14 mouse cellular contexts compared by ENCODE assay signal in genomic region chr1:33214815-33215214, GRCm38 (mm10).
DNase-seq lines count a peak whose midpoint lies in the region; ATAC-seq lines count a peak whose summit lies in the region.
"Had no signal": no experiment of that assay in that cellular context is flagged by ENCODE, and none has a peak within 500 bp of the region (broad histone marks: within the 10 kb centered on the region; RNA-seq: fewer than 3 reads in every experiment).

No protein-coding gene starts in this region.

- WGBS in hindbrain, embryonic 13.5 days, result 38% methylated on average over 5 of the region's 5 CpGs
- 72% methylated on average over 5 of the region's 5 CpGs for WGBS in hindbrain, embryonic 10.5 days
- 24% methylated on average over 5 of the region's 5 CpGs for WGBS in forebrain, embryonic 15.5 days

- ATAC-seq in hindbrain, embryonic 13.5 days (ENCODE audit: low FRiP score), result peak; percentile 84
- peak; percentile 93 for ATAC-seq in forebrain, embryonic 15.5 days (replicated peaks)
- ATAC-seq: Patski had no signal

- H3K36me3 ChIP-seq in hindbrain, embryonic 13.5 days, result no peaks in the 10 kb centered on the region
- no peaks in the 10 kb centered on the region for H3K36me3 ChIP-seq in hindbrain, embryonic 10.5 days
- H3K36me3 ChIP-seq in forebrain, embryonic 15.5 days, result no peaks in the 10 kb centered on the region
- H3K36me3 ChIP-seq: embryonic facial prominence, embryonic 10.5 days had no signal

- H3K27ac ChIP-seq in hindbrain, embryonic 13.5 days, result peak overlapping the region; percentile 35; the same call in 1 of the 2 replicates
- no peak overlapping the region for H3K27ac ChIP-seq in hindbrain, embryonic 10.5 days
- H3K27ac ChIP-seq in forebrain, embryonic 15.5 days (replicated peaks), result peak overlapping the region; percentile 47
- H3K27ac ChIP-seq: embryonic facial prominence, embryonic 10.5 days; stomach, postnatal 0 days had no signal

- H3K9ac ChIP-seq in hindbrain, embryonic 13.5 days, result no peak overlapping the region
- no peak overlapping the region for H3K9ac ChIP-seq in forebrain, embryonic 15.5 days (replicated peaks)

- H3K4me2 ChIP-seq in hindbrain, embryonic 13.5 days, result no peak overlapping the region
- H3K4me2 ChIP-seq in forebrain, embryonic 15.5 days (replicated peaks), result no peak overlapping the region

- H3K4me3 ChIP-seq in hindbrain, embryonic 13.5 days, result no peak overlapping the region
- no peak overlapping the region for H3K4me3 ChIP-seq in hindbrain, embryonic 10.5 days
- H3K4me3 ChIP-seq in forebrain, embryonic 15.5 days, result no peak overlapping the region
- H3K4me3 ChIP-seq: embryonic facial prominence, embryonic 10.5 days had no signal

- H3K27me3 ChIP-seq in hindbrain, embryonic 13.5 days, result no peaks in the 10 kb centered on the region
- no peaks in the 10 kb centered on the region for H3K27me3 ChIP-seq in hindbrain, embryonic 10.5 days (ENCODE audit: insufficient read depth, poor library complexity, severe bottlenecking)
- H3K27me3 ChIP-seq in forebrain, embryonic 15.5 days, result no peaks in the 10 kb centered on the region
- H3K27me3 ChIP-seq: CH12.LX had no signal

- peaks cover 11% of the 10 kb centered on the region; the same call in 1 of the 2 replicates for H3K4me1 ChIP-seq in hindbrain, embryonic 13.5 days (replicated peaks)
- no peaks in the 10 kb centered on the region for H3K4me1 ChIP-seq in hindbrain, embryonic 10.5 days (replicated peaks)
- peaks cover 13% of the 10 kb centered on the region for H3K4me1 ChIP-seq in forebrain, embryonic 15.5 days
- H3K4me1 ChIP-seq: embryonic facial prominence, embryonic 10.5 days had no signal

- DNase-seq in hindbrain, embryonic 10.5 days (ENCODE audit: low spot score), result no peak
- peak; percentile 32 for DNase-seq in brain, embryonic 18.5 days (ENCODE audit: low read depth, low spot score)
- peak; percentile 18 to 25 for DNase-seq in layer of hippocampus, postnatal 36 days
- no peak for DNase-seq in adrenal gland, adult 2 months
- no peak for DNase-seq in c-Kit-positive CD71-positive TER-119-positive erythroid progenitor cells, embryonic 14.5 days (ENCODE audit: low spot score)
- DNase-seq: adrenal gland, adult 8-10 months; kidney, adult 11 months; lung, adult 18-20 months had no signal

- no peaks in the 10 kb centered on the region for H3K9me3 ChIP-seq in hindbrain, embryonic 13.5 days
- no peaks in the 10 kb centered on the region for H3K9me3 ChIP-seq in hindbrain, embryonic 10.5 days
- H3K9me3 ChIP-seq in forebrain, embryonic 15.5 days, result no peaks in the 10 kb centered on the region
- H3K9me3 ChIP-seq: embryonic facial prominence, embryonic 10.5 days had no signal

Comparison
In these comparisons a context has a peak if more than half of its experiments do, and no peak if none do; other contexts are left out.
1. DNase-seq: peak in brain, embryonic 18.5 days (single experiment) and layer of hippocampus, postnatal 36 days (2 of 2); none in hindbrain, embryonic 10.5 days (single experiment), adrenal gland, adult 2 months (single experiment) and c-Kit-positive CD71-positive TER-119-positive erythroid progenitor cells, embryonic 14.5 days (single experiment).